Mouse (Mus musculus) ES-Bruce4 (cell line): ENCODE data around the gene Msrb3. TPM values are rescaled to one million over a fixed set of nuclear protein-coding genes. Genes with fewer than 3 reads are reported as not detected.

Experiments
- H3K27ac ChIP-seq: 2 replicates; pipeline ENCODE4 v1.5.1; 2012; ENCODE audit warnings: low read length, inconsistent platforms; ENCODE audit not compliant: insufficient read depth
- H3K27me3 ChIP-seq: 2 replicates; pipeline ENCODE4 v1.6.1; 2012; ENCODE audit warnings: mild to moderate bottlenecking, low read length, inconsistent platforms; ENCODE audit not compliant: control insufficient read depth, poor library complexity, insufficient read depth, severe bottlenecking
- H3K36me3 ChIP-seq: 2 replicates; pipeline ENCODE4 v1.6.1; 2012; ENCODE audit warnings: inconsistent platforms, mild to moderate bottlenecking, low read length, moderate library complexity; ENCODE audit not compliant: control insufficient read depth, poor library complexity, insufficient read depth, severe bottlenecking
- H3K4me1 ChIP-seq: one replicate; pipeline ENCODE4 v1.8.1; 2011; ENCODE audit warnings: low read length; ENCODE audit not compliant: control insufficient read depth, insufficient read depth
- H3K4me3 ChIP-seq: 2 replicates; pipeline ENCODE4 v1.5.1; 2011; ENCODE audit warnings: low read depth, mild to moderate bottlenecking, low read length
- H3K9ac ChIP-seq: 2 replicates; pipeline ENCODE4 v1.6.1; 2012; ENCODE audit warnings: low read depth, mild to moderate bottlenecking, inconsistent platforms; ENCODE audit not compliant: poor library complexity, severe bottlenecking
- H3K9me3 ChIP-seq: replicated peaks from 2 replicates; pipeline ENCODE4 v1.6.1; 2012; ENCODE audit warnings: mild to moderate bottlenecking, low read length, inconsistent platforms; ENCODE audit not compliant: control insufficient read depth, poor library complexity, insufficient read depth, severe bottlenecking
- CTCF ChIP-seq: IDR thresholded peaks from one replicate; pipeline ENCODE4 v1.8.1; 2011; ENCODE audit warnings: low read depth, low read length
- EP300 ChIP-seq: IDR thresholded peaks from 2 replicates; pipeline ENCODE4 v1.6.1; 2011; ENCODE audit warnings: low read depth, low read length; ENCODE audit not compliant: insufficient read depth
- POLR2A ChIP-seq: IDR thresholded peaks from one replicate; pipeline ENCODE4 v1.8.1; 2011; ENCODE audit warnings: low read length; ENCODE audit not compliant: insufficient read depth
- polyA plus RNA-seq: library from polyadenylated mRNA; stranded (reverse); fragments of >200 nt; gene quantifications from 2 replicates; pipeline ENCODE4 v1.2.4, GENCODE M21; 2011; ENCODE audit warnings: low read depth; ENCODE audit not compliant: missing spikeins, insufficient read depth, insufficient read length

The Msrb3 gene
- polyA plus RNA-seq, 1 experiment = 2.6 TPM

GRCm38 (mm10) chr10:120938077-120938903 is 39.4 kb upstream of the Msrb3 start:
- H3K27ac ChIP-seq = no peak overlapping the region
- H3K9me3 ChIP-seq = no peaks in the 10 kb centered on the region
- TF ChIP-seq CTCF = peak; percentile 24
- TF ChIP-seq POLR2A = no peak
- H3K4me3 ChIP-seq = no peak overlapping the region
- H3K4me1 ChIP-seq = no peaks in the 10 kb centered on the region
- no peaks in the 10 kb centered on the region for H3K27me3 ChIP-seq
- no peak overlapping the region for H3K9ac ChIP-seq
- H3K36me3 ChIP-seq = no peaks in the 10 kb centered on the region

GRCm38 (mm10) chr10:120929536-120929935 is 30.6 kb upstream of the Msrb3 start:
- no peak overlapping the region for H3K27ac ChIP-seq
- no peaks in the 10 kb centered on the region for H3K27me3 ChIP-seq
- peaks cover 4% of the 10 kb centered on the region; the same call in 1 of the 2 replicates for H3K36me3 ChIP-seq
- TF ChIP-seq POLR2A (no peak), CTCF (peak; percentile 46)
- H3K9me3 ChIP-seq = no peaks in the 10 kb centered on the region
- H3K4me1 ChIP-seq = no peaks in the 10 kb centered on the region
- no peak overlapping the region for H3K4me3 ChIP-seq
- H3K9ac ChIP-seq = no peak overlapping the region

- no peaks in the 10 kb centered on the region for H3K9me3 ChIP-seq
- TF ChIP-seq CTCF (no peak), EP300 (no peak), POLR2A (no peak)
- no peak overlapping the region for H3K9ac ChIP-seq
- H3K27ac ChIP-seq = no peak overlapping the region
- no peaks in the 10 kb centered on the region for H3K27me3 ChIP-seq
- no peak overlapping the region for H3K4me3 ChIP-seq
- H3K36me3 ChIP-seq = peaks cover 4% of the 10 kb centered on the region; the same call in 1 of the 2 replicates
- H3K4me1 ChIP-seq = no peaks in the 10 kb centered on the region
Measured at GRCm38 (mm10) chr10:120928183-120928582, 29.3 kb upstream of the Msrb3 start.

- Histone ChIP-seq H3K36me3 (peaks cover 3% of the 10 kb centered on the region; the same call in 1 of the 2 replicates), H3K27ac (no peak overlapping the region), H3K9ac (no peak overlapping the region), H3K9me3 (no peaks in the 10 kb centered on the region), H3K27me3 (no peaks in the 10 kb centered on the region), H3K4me3 (no peak overlapping the region), H3K4me1 (no peaks in the 10 kb centered on the region)
- TF ChIP-seq POLR2A (no peak), CTCF (no peak), EP300 (no peak)
Measured at GRCm38 (mm10) chr10:120926156-120926555, 27.3 kb upstream of the Msrb3 start.

GRCm38 (mm10) chr10:120921501-120921900 is 22.6 kb upstream of the Msrb3 start:
- TF ChIP-seq EP300 (no peak), POLR2A (no peak), CTCF (no peak)
- Histone ChIP-seq H3K9ac (no peak overlapping the region), H3K9me3 (no peaks in the 10 kb centered on the region), H3K27ac (no peak overlapping the region), H3K36me3 (0 out of 2 replicates have a peak, but pooled peaks cover 3% of the 10 kb centered on the region), H3K4me1 (no peaks in the 10 kb centered on the region), H3K27me3 (no peaks in the 10 kb centered on the region), H3K4me3 (no peak overlapping the region)

- H3K27me3 ChIP-seq = no peaks in the 10 kb centered on the region
- H3K4me3 ChIP-seq = no peak overlapping the region
- no peaks in the 10 kb centered on the region for H3K4me1 ChIP-seq
- no peak overlapping the region for H3K27ac ChIP-seq
- H3K36me3 ChIP-seq = 0 out of 2 replicates have a peak, but pooled peaks cover 3% of the 10 kb centered on the region
- H3K9ac ChIP-seq = no peak overlapping the region
- no peaks in the 10 kb centered on the region for H3K9me3 ChIP-seq
- TF ChIP-seq CTCF = no peak
- no peak for TF ChIP-seq POLR2A
- no peak for TF ChIP-seq EP300
Measured at GRCm38 (mm10) chr10:120920604-120921003, 21.7 kb upstream of the Msrb3 start.
